Mouse (Mus musculus): Measurements from ENCODE around the gene Agbl3.

- TF ChIP-seq CTCF (IDR thresholded peaks at IDR 0.05): no peak
- TF ChIP-seq EP300 (IDR thresholded peaks at IDR 0.05): peak; percentile 86
Measured at GRCm38 (mm10) chr6:34869225-34869915, 89.1 kb downstream of the Agbl3 start.
